Mouse (Mus musculus) heart, postnatal 10 days (tissue): ENCODE measurements at regions not wholly inside any gene's neighbourhood (a gene's known extent, or its start where the extent isn't known, plus 50 kb on each side); places are given as distances from the start of the nearest gene placed in this dataset.

Experiments used
- DNase-seq, 2 experiments: peaks; one replicate each; pipeline ENCODE4 v3.0.0; 2021
- intact Hi-C: fragments of 180-260 bp; cut with DNase I; formaldehyde crosslinking; loops from one replicate; pipeline ENCODE4 v1.15.1; 2025

- DNase-seq = no peak
- intact Hi-C loops = no loop called here
Observed at GRCm38 (mm10) chr8:26226612-26227528, 107.5 kb downstream of the Gm45692 start.

- no peak for DNase-seq
- intact Hi-C loops = no loop called here
Observed at GRCm38 (mm10) chr8:26227529-26227895, 108.2 kb downstream of the Gm45692 start.

GRCm38 (mm10) chr8:26229548-26229947 is 110.2 kb downstream of the Gm45692 start:
- DNase-seq = no peak
- intact Hi-C loops = no loop called here

- intact Hi-C loops = no loop called here
- no peak for DNase-seq
Observed at GRCm38 (mm10) chr8:26239075-26239474, 119.7 kb downstream of the Gm45692 start.

GRCm38 (mm10) chr8:26239604-26240003 is 120.3 kb downstream of the Gm45692 start:
- DNase-seq = peak; percentile 24 to 40

GRCm38 (mm10) chr8:26243743-26244142 is 124.4 kb downstream of the Gm45692 start:
- intact Hi-C loops = no loop called here
- DNase-seq = no peak

More at GRCm38 (mm10) chr8:26239604-26240003, 120.3 kb downstream of the Gm45692 start:
- intact Hi-C loops = no loop called here

- intact Hi-C loops = no loop called here
- no peak for DNase-seq
Observed at GRCm38 (mm10) chr8:26244308-26244707, 125.0 kb downstream of the Gm45692 start.

- DNase-seq = no peak
- intact Hi-C loops = no loop called here
Observed at GRCm38 (mm10) chr8:26255191-26255669, 135.9 kb downstream of the Gm45692 start.

- intact Hi-C loops = no loop called here
- no peak for DNase-seq
Observed at GRCm38 (mm10) chr8:26260294-26260693, 141.0 kb downstream of the Gm45692 start.

GRCm38 (mm10) chr8:26262536-26262935 is 143.2 kb downstream of the Gm45692 start:
- no peak for DNase-seq

GRCm38 (mm10) chr8:26264869-26265321 is 145.6 kb downstream of the Gm45692 start:
- intact Hi-C loops = no loop called here
- DNase-seq = no peak

More at GRCm38 (mm10) chr8:26262536-26262935, 143.2 kb downstream of the Gm45692 start:
- intact Hi-C loops = no loop called here

GRCm38 (mm10) chr8:26265366-26265765 is 146.0 kb downstream of the Gm45692 start:
- no peak for DNase-seq
- intact Hi-C loops = no loop called here

- intact Hi-C loops = no loop called here
Observed at GRCm38 (mm10) chr8:26266384-26266783, 147.1 kb downstream of the Gm45692 start.

GRCm38 (mm10) chr8:26267569-26267968 is 148.2 kb downstream of the Gm45692 start:
- intact Hi-C loops = no loop called here
- DNase-seq = no peak

More at GRCm38 (mm10) chr8:26266384-26266783, 147.1 kb downstream of the Gm45692 start:
- no peak for DNase-seq

GRCm38 (mm10) chr8:26268751-26269415 is 149.5 kb downstream of the Gm45692 start:
- intact Hi-C loops = no loop called here

GRCm38 (mm10) chr8:26272110-26272509 is 152.8 kb downstream of the Gm45692 start:
- intact Hi-C loops = no loop called here
- peak in 1 of 2 experiments; percentile 21 for DNase-seq

More at GRCm38 (mm10) chr8:26268751-26269415, 149.5 kb downstream of the Gm45692 start:
- DNase-seq = peak; percentile 31 to 38

- intact Hi-C loops = no loop called here
Observed at GRCm38 (mm10) chr8:26272675-26273414, 153.5 kb downstream of the Gm45692 start.

GRCm38 (mm10) chr8:26273415-26273760 is 154.1 kb downstream of the Gm45692 start:
- intact Hi-C loops = no loop called here
- DNase-seq = peak; percentile 17 to 32

More at GRCm38 (mm10) chr8:26272675-26273414, 153.5 kb downstream of the Gm45692 start:
- DNase-seq = no peak

GRCm38 (mm10) chr8:26273792-26274191 is 154.5 kb downstream of the Gm45692 start:
- intact Hi-C loops = no loop called here
- no peak for DNase-seq

- intact Hi-C loops = no loop called here
Observed at GRCm38 (mm10) chr8:26274481-26274880, 155.1 kb downstream of the Gm45692 start.

More at GRCm38 (mm10) chr8:26274481-26274880, 155.1 kb downstream of the Gm45692 start:
- no peak for DNase-seq
